Mouse (Mus musculus): ENCODE measurements around the gene Tescl. TPM values are rescaled to one million over a fixed set of nuclear protein-coding genes. Genes with fewer than 3 reads are reported as not detected.

The Tescl gene
- polyA plus RNA-seq, 2 experiments = 0.13 TPM; not detected in 1

GRCm38 (mm10) chr7:24366716-24367632, 33.2 kb upstream of the Tescl start:
- Histone ChIP-seq H3K4me3 (replicated peaks; ENCODE audit: low read length) (no peak overlapping the region), H3K4me1 (ENCODE audit: control insufficient read depth, insufficient read depth, low read length) (peaks cover 6% of the 10 kb centered on the region; the same call in 1 of the 2 replicates), H3K27me3 (ENCODE audit: control insufficient read depth, insufficient read depth, low read length) (no peaks in the 10 kb centered on the region), H3K9ac (ENCODE audit: low read depth, low read length, severe bottlenecking) (no peak overlapping the region), H3K4me2 (replicated peaks; ENCODE audit: low read depth, low read length, severe bottlenecking) (no peak overlapping the region), H3K9me3 (ENCODE audit: control insufficient read depth, low read length) (no peaks in the 10 kb centered on the region), H3K36me3 (ENCODE audit: control insufficient read depth, insufficient read depth, low read length) (no peaks in the 10 kb centered on the region), H3K27ac (replicated peaks; ENCODE audit: low read depth, low read length) (no peak overlapping the region)
- ATAC-seq (ENCODE audit: low FRiP score, low read depth) (no peak), DNase-seq (ENCODE audit: low spot score) (no peak)
- no peak for TF ChIP-seq POLR2A (IDR thresholded peaks at IDR 0.05; ENCODE audit: borderline replicate concordance, extremely low read depth, insufficient read depth, insufficient read length)
- 75% methylated on average over 15 of the region's 15 CpGs for WGBS

- 73% methylated on average over 5 of the region's 5 CpGs for WGBS
- H3K27me3 ChIP-seq (ENCODE audit: control insufficient read depth, insufficient read depth, low read length) = no peaks in the 10 kb centered on the region
- no peak overlapping the region for H3K9ac ChIP-seq (ENCODE audit: low read depth, low read length, severe bottlenecking)
- H3K27ac ChIP-seq (replicated peaks; ENCODE audit: low read depth, low read length) = no peak overlapping the region
- no peak overlapping the region for H3K4me3 ChIP-seq (replicated peaks; ENCODE audit: low read length)
- H3K36me3 ChIP-seq (ENCODE audit: control insufficient read depth, insufficient read depth, low read length) = no peaks in the 10 kb centered on the region
- ATAC-seq (ENCODE audit: low FRiP score, low read depth) = 0 out of 2 replicates have a peak, but pooled peaks have one; percentile 12
- H3K4me2 ChIP-seq (replicated peaks; ENCODE audit: low read depth, low read length, severe bottlenecking) = no peak overlapping the region
- no peak for DNase-seq (ENCODE audit: low spot score)
- H3K9me3 ChIP-seq (ENCODE audit: control insufficient read depth, low read length) = no peaks in the 10 kb centered on the region
- H3K4me1 ChIP-seq (ENCODE audit: control insufficient read depth, insufficient read depth, low read length) = peaks cover 5% of the 10 kb centered on the region; the same call in 1 of the 2 replicates
- TF ChIP-seq POLR2A (IDR thresholded peaks at IDR 0.05; ENCODE audit: borderline replicate concordance, extremely low read depth, insufficient read depth, insufficient read length) = no peak
Measured at GRCm38 (mm10) chr7:24365258-24366014, 31.7 kb upstream of the Tescl start.

- Histone ChIP-seq H3K36me3 (ENCODE audit: control insufficient read depth, insufficient read depth, low read length) (no peaks in the 10 kb centered on the region), H3K27me3 (ENCODE audit: control insufficient read depth, insufficient read depth, low read length) (no peaks in the 10 kb centered on the region), H3K4me1 (ENCODE audit: control insufficient read depth, insufficient read depth, low read length) (no peaks in the 10 kb centered on the region), H3K4me2 (replicated peaks; ENCODE audit: low read depth, low read length, severe bottlenecking) (no peak overlapping the region), H3K9me3 (ENCODE audit: control insufficient read depth, low read length) (no peaks in the 10 kb centered on the region), H3K4me3 (replicated peaks; ENCODE audit: low read length) (no peak overlapping the region), H3K9ac (ENCODE audit: low read depth, low read length, severe bottlenecking) (no peak overlapping the region), H3K27ac (replicated peaks; ENCODE audit: low read depth, low read length) (no peak overlapping the region)
- WGBS = 23% methylated on average over 10 of the region's 10 CpGs
- TF ChIP-seq POLR2A (IDR thresholded peaks at IDR 0.05; ENCODE audit: borderline replicate concordance, extremely low read depth, insufficient read depth, insufficient read length) = no peak
- 0 out of 2 replicates have a peak, but pooled peaks have one; percentile 30 for ATAC-seq (ENCODE audit: low FRiP score, low read depth)
- peak; percentile 87 for DNase-seq (ENCODE audit: low spot score)
Measured at GRCm38 (mm10) chr7:24364827-24365226, 31.1 kb upstream of the Tescl start.

- 21% methylated on average over 7 of the region's 7 CpGs for WGBS
- no peak for ATAC-seq (ENCODE audit: low FRiP score, low read depth)
- no peak for DNase-seq (ENCODE audit: low spot score)
- no peaks in the 10 kb centered on the region for H3K9me3 ChIP-seq (ENCODE audit: control insufficient read depth, low read length)
- no peak for TF ChIP-seq POLR2A (IDR thresholded peaks at IDR 0.05; ENCODE audit: borderline replicate concordance, extremely low read depth, insufficient read depth, insufficient read length)
- no peaks in the 10 kb centered on the region for H3K27me3 ChIP-seq (ENCODE audit: control insufficient read depth, insufficient read depth, low read length)
- H3K4me2 ChIP-seq (replicated peaks; ENCODE audit: low read depth, low read length, severe bottlenecking) = no peak overlapping the region
- H3K9ac ChIP-seq (ENCODE audit: low read depth, low read length, severe bottlenecking) = no peak overlapping the region
- no peak overlapping the region for H3K4me3 ChIP-seq (replicated peaks; ENCODE audit: low read length)
- H3K36me3 ChIP-seq (ENCODE audit: control insufficient read depth, insufficient read depth, low read length) = no peaks in the 10 kb centered on the region
- no peak overlapping the region for H3K27ac ChIP-seq (replicated peaks; ENCODE audit: low read depth, low read length)
- H3K4me1 ChIP-seq (ENCODE audit: control insufficient read depth, insufficient read depth, low read length) = no peaks in the 10 kb centered on the region
Measured at GRCm38 (mm10) chr7:24363228-24363627, 29.5 kb upstream of the Tescl start.

- H3K4me1 ChIP-seq (ENCODE audit: control insufficient read depth, insufficient read depth, low read length) = no peaks in the 10 kb centered on the region
- H3K27me3 ChIP-seq (ENCODE audit: control insufficient read depth, insufficient read depth, low read length) = no peaks in the 10 kb centered on the region
- no peaks in the 10 kb centered on the region for H3K9me3 ChIP-seq (ENCODE audit: control insufficient read depth, low read length)
- H3K4me2 ChIP-seq (replicated peaks; ENCODE audit: low read depth, low read length, severe bottlenecking) = no peak overlapping the region
- TF ChIP-seq POLR2A (IDR thresholded peaks at IDR 0.05; ENCODE audit: borderline replicate concordance, extremely low read depth, insufficient read depth, insufficient read length) = no peak
- WGBS = 66% methylated on average over 4 of the region's 4 CpGs
- no peak overlapping the region for H3K27ac ChIP-seq (replicated peaks; ENCODE audit: low read depth, low read length)
- ATAC-seq (ENCODE audit: low FRiP score, low read depth) (no peak), DNase-seq (ENCODE audit: low spot score) (no peak)
- no peak overlapping the region for H3K4me3 ChIP-seq (replicated peaks; ENCODE audit: low read length)
- H3K9ac ChIP-seq (ENCODE audit: low read depth, low read length, severe bottlenecking) = no peak overlapping the region
- H3K36me3 ChIP-seq (ENCODE audit: control insufficient read depth, insufficient read depth, low read length) = no peaks in the 10 kb centered on the region
Measured at GRCm38 (mm10) chr7:24361001-24361400, 27.3 kb upstream of the Tescl start.

Data from limb, embryonic 14.5 days (tissue).